Mouse (Mus musculus) intestine, embryonic 16.5 days (tissue): Measurements from ENCODE around the gene Nudt8. TPM values are rescaled to one million over a fixed set of nuclear protein-coding genes. Genes with fewer than 3 reads are reported as not detected.
A peak's percentile ranks its signal among the peaks of the same experiment; 100 is the strongest.

ENCODE experiments used
- ATAC-seq: fragments of 200-750 bp; cut with Nextera tagmentation; 2 replicates; pipeline ENCODE4 v1.8.0; 2017; ENCODE audit warnings: moderate TSS enrichment, moderate library complexity
- H3K27ac ChIP-seq: fragments of 300-500 bp; sonication (generic); 2 replicates; pipeline ENCODE4 v1.5.1; 2014; ENCODE audit warnings: mild to moderate bottlenecking, low read length
- H3K27me3 ChIP-seq: fragments of 300-500 bp; sonication (generic); replicated peaks from 2 replicates; pipeline ENCODE4 v1.6.1; 2014; ENCODE audit warnings: low read length, control low read depth, mixed read lengths; ENCODE audit not compliant: control insufficient read depth, insufficient read depth
- H3K36me3 ChIP-seq: fragments of 300-500 bp; sonication (generic); 2 replicates; pipeline ENCODE4 v1.6.1; 2014; ENCODE audit warnings: low read length, control low read depth; ENCODE audit not compliant: control insufficient read depth, insufficient read depth
- H3K4me1 ChIP-seq: fragments of 300-500 bp; sonication (generic); 2 replicates; pipeline ENCODE4 v1.6.1; 2014; ENCODE audit warnings: low read length, control low read depth, mixed read lengths; ENCODE audit not compliant: control insufficient read depth, insufficient read depth
- H3K4me2 ChIP-seq: fragments of 300-500 bp; sonication (generic); 2 replicates; pipeline ENCODE4 v1.6.1; 2014; ENCODE audit warnings: low read depth, low read length, control low read depth
- H3K4me3 ChIP-seq: fragments of 300-500 bp; sonication (generic); 2 replicates; pipeline ENCODE4 v1.5.1; 2014; ENCODE audit warnings: mild to moderate bottlenecking, low read length
- H3K9ac ChIP-seq: fragments of 300-500 bp; sonication (generic); 2 replicates; pipeline ENCODE4 v1.6.1; 2014; ENCODE audit warnings: low read depth, low read length
- H3K9me3 ChIP-seq: fragments of 300-500 bp; sonication (generic); 2 replicates; pipeline ENCODE4 v1.6.1; 2016; ENCODE audit warnings: low read length, control low read depth; ENCODE audit not compliant: control insufficient read depth
- WGBS: fragments of 180-500 bp; shearing (Covaris S2); extraction: QIAGEN DNeasy Blood & Tissue Kit; methylation state at CpG from one replicate; pipeline ENCODE4 v1.1.7; 2014; 5-methylcytosine and 5-hydroxymethylcytosine counted together
- polyA plus RNA-seq: library from polyadenylated mRNA; unstranded; fragments of >200 nt; fragmentation: Nextera tagmentation; extraction: Ambion mirVana; gene quantifications from 2 replicates; pipeline ENCODE4 v1.2.1, GENCODE M21; 2015

The Nudt8 gene
- polyA plus RNA-seq, 1 experiment from 2014 or later, result 40.9 TPM

- no peak overlapping the region for H3K4me2 ChIP-seq
- no peaks in the 10 kb centered on the region for H3K27me3 ChIP-seq
- ATAC-seq, result no peak
- 0 out of 2 replicates have a peak overlapping the region, but pooled peaks have one; percentile 6 for H3K9ac ChIP-seq
- 62% methylated on average over 5 of the region's 5 CpGs for WGBS
- H3K4me1 ChIP-seq, result peaks cover 21% of the 10 kb centered on the region
- no peaks in the 10 kb centered on the region for H3K36me3 ChIP-seq
- H3K9me3 ChIP-seq, result no peaks in the 10 kb centered on the region
- no peak overlapping the region for H3K27ac ChIP-seq
- no peak overlapping the region for H3K4me3 ChIP-seq
Observed at GRCm38 (mm10) chr19:4015635-4016034, 15.3 kb downstream of the Nudt8 start.

- no peak overlapping the region for H3K4me2 ChIP-seq
- 55% methylated on average over 10 of the region's 10 CpGs for WGBS
- no peak overlapping the region for H3K27ac ChIP-seq
Observed at GRCm38 (mm10) chr19:4017921-4018587, 17.7 kb downstream of the Nudt8 start.

GRCm38 (mm10) chr19:4018743-4019583 lies 18.6 kb downstream of the Nudt8 start:
- Histone ChIP-seq H3K27ac (no peak overlapping the region; the same call in none of the 2 replicates), H3K4me2 (no peak overlapping the region)
- WGBS, result 30% methylated on average over 18 of the region's 18 CpGs

More at GRCm38 (mm10) chr19:4017921-4018587, 17.7 kb downstream of the Nudt8 start:
- Histone ChIP-seq H3K27me3 (no peaks in the 10 kb centered on the region), H3K4me1 (peaks cover 14% of the 10 kb centered on the region; the same call in 1 of the 2 replicates), H3K4me3 (no peak overlapping the region), H3K9me3 (no peaks in the 10 kb centered on the region), H3K9ac (no peak overlapping the region), H3K36me3 (no peaks in the 10 kb centered on the region)
- no peak for ATAC-seq

GRCm38 (mm10) chr19:4023185-4023584 lies 22.8 kb downstream of the Nudt8 start:
- H3K27me3 ChIP-seq, result no peaks in the 10 kb centered on the region
- WGBS, result 68% methylated on average over 7 of the region's 7 CpGs
- H3K4me2 ChIP-seq, result no peak overlapping the region
- ATAC-seq, result no peak
- no peak overlapping the region for H3K4me3 ChIP-seq
- no peaks in the 10 kb centered on the region for H3K36me3 ChIP-seq
- H3K9me3 ChIP-seq, result 0 out of 2 replicates have a peak, but pooled peaks cover 3% of the 10 kb centered on the region
- H3K4me1 ChIP-seq, result peaks cover 12% of the 10 kb centered on the region; the same call in 1 of the 2 replicates
- H3K27ac ChIP-seq, result no peak overlapping the region
- no peak overlapping the region for H3K9ac ChIP-seq

More at GRCm38 (mm10) chr19:4018743-4019583, 18.6 kb downstream of the Nudt8 start:
- ATAC-seq, result peak; percentile 92
- H3K27me3 ChIP-seq, result no peaks in the 10 kb centered on the region
- H3K4me1 ChIP-seq, result peaks cover 12% of the 10 kb centered on the region; the same call in 1 of the 2 replicates
- no peaks in the 10 kb centered on the region for H3K36me3 ChIP-seq
- H3K9me3 ChIP-seq, result no peaks in the 10 kb centered on the region
- peak overlapping the region; percentile 34 for H3K9ac ChIP-seq
- H3K4me3 ChIP-seq, result no peak overlapping the region; the same call in 1 of the 2 replicates

- ATAC-seq, result no peak
- Histone ChIP-seq H3K9ac (no peak overlapping the region), H3K4me3 (no peak overlapping the region)
Observed at GRCm38 (mm10) chr19:4027576-4027975, 27.2 kb downstream of the Nudt8 start.

GRCm38 (mm10) chr19:4032668-4033067 lies 32.3 kb downstream of the Nudt8 start:
- Histone ChIP-seq H3K9ac (no peak overlapping the region), H3K4me2 (no peak overlapping the region), H3K36me3 (0 out of 2 replicates have a peak, but pooled peaks cover 2% of the 10 kb centered on the region), H3K27ac (peak overlapping the region; percentile 51; the same call in 1 of the 2 replicates), H3K9me3 (no peaks in the 10 kb centered on the region), H3K4me1 (peaks cover 12% of the 10 kb centered on the region; the same call in 1 of the 2 replicates), H3K27me3 (no peaks in the 10 kb centered on the region), H3K4me3 (no peak overlapping the region)
- ATAC-seq, result no peak
- 55% methylated on average over 7 of the region's 7 CpGs for WGBS

More at GRCm38 (mm10) chr19:4027576-4027975, 27.2 kb downstream of the Nudt8 start:
- Histone ChIP-seq H3K27me3 (no peaks in the 10 kb centered on the region), H3K4me2 (no peak overlapping the region), H3K27ac (no peak overlapping the region), H3K4me1 (no peaks in the 10 kb centered on the region), H3K36me3 (no peaks in the 10 kb centered on the region), H3K9me3 (0 out of 2 replicates have a peak, but pooled peaks cover 3% of the 10 kb centered on the region)

GRCm38 (mm10) chr19:4033298-4033697 lies 32.9 kb downstream of the Nudt8 start:
- WGBS, result 66% methylated on average over 3 of the region's 3 CpGs
- H3K4me1 ChIP-seq, result peaks cover 15% of the 10 kb centered on the region
- H3K9ac ChIP-seq, result no peak overlapping the region
- H3K4me3 ChIP-seq, result no peak overlapping the region
- peak overlapping the region; percentile 81 for H3K27ac ChIP-seq
- peak; percentile 52 for ATAC-seq
- no peaks in the 10 kb centered on the region for H3K27me3 ChIP-seq
- 0 out of 2 replicates have a peak, but pooled peaks cover 2% of the 10 kb centered on the region for H3K36me3 ChIP-seq
- H3K4me2 ChIP-seq, result 0 out of 2 replicates have a peak overlapping the region, but pooled peaks have one; percentile 6
- H3K9me3 ChIP-seq, result no peaks in the 10 kb centered on the region

GRCm38 (mm10) chr19:4033742-4034141 lies 33.4 kb downstream of the Nudt8 start:
- Histone ChIP-seq H3K4me2 (0 out of 2 replicates have a peak overlapping the region, but pooled peaks have one; percentile 6), H3K4me1 (peaks cover 16% of the 10 kb centered on the region), H3K36me3 (0 out of 2 replicates have a peak, but pooled peaks cover 2% of the 10 kb centered on the region), H3K9ac (0 out of 2 replicates have a peak overlapping the region, but pooled peaks have one; percentile 21), H3K4me3 (no peak overlapping the region), H3K9me3 (no peaks in the 10 kb centered on the region), H3K27me3 (no peaks in the 10 kb centered on the region), H3K27ac (peak overlapping the region; percentile 81)
- 0 out of 2 replicates have a peak, but pooled peaks have one; percentile 27 for ATAC-seq
- 46% methylated on average over 5 of the region's 5 CpGs for WGBS
